In the genomic region with DNA sequence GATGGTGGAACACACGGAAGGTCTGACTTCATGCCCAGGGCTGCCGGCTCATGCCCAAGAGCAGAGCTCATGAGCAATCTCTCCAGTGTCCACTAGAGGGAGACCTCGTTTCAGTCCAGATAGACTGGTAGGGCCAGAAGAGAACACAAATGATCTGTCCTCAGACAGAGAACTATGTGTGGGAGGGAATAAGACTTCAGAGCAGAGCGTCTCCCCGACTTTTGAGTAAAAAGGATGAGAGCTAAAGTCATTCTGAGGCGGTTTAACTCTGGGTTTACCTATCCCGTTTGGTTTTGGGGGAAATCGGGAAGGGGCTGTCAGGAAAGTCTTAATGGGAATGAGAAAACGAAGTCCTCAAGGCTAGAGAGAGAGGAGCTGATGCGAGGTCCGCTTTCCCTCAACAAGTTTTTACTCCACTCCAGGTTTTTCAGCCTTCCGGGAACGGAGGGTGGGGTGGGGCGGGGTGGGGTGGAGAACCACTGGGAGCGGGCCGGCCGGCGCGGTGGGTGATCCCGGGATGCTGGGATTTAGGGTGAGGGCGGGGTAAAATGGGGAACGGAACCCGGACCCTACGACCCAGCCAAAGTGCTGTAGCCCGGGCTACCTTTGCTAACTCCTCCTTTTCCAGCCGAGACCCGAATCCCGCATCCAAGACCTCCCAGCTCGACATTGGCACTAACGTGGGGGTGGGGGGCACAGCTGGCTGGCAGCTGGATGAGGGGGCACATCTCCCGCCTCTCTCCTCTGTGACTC, we compare ENCODE assay signal across 8 mouse cellular contexts. TPM values are rescaled to one million over a fixed set of nuclear protein-coding genes. Genes with fewer than 3 reads are reported as not detected.
DNase-seq lines count a peak whose midpoint lies in the region; ATAC-seq and TF ChIP-seq lines count a peak whose summit lies in the region.

No protein-coding gene starts in this region.

- H3K27ac ChIP-seq in CH12.LX (ENCODE audit: insufficient read depth, low read depth), result no peak overlapping the region
- H3K27ac ChIP-seq in forebrain, embryonic 10.5 days, result peak overlapping the region; percentile 91
- peak overlapping the region; percentile 64; the same call in 1 of the 2 replicates for H3K27ac ChIP-seq in heart, embryonic 15.5 days
- H3K27ac ChIP-seq in liver, embryonic 15.5 days (replicated peaks), result no peak overlapping the region
- H3K27ac ChIP-seq in neural tube, embryonic 12.5 days, result no peak overlapping the region

- peak; percentile 95 for DNase-seq in CH12.LX (ENCODE audit: extremely low read depth)
- DNase-seq in c-Kit-positive CD71-negative TER-119-negative erythroid progenitor cells, embryonic 14.5 days (ENCODE audit: low read depth), result peak; percentile 93
- DNase-seq in forebrain, embryonic 10.5 days (ENCODE audit: extremely low spot score, low spot score), result peak; percentile 88
- peak; percentile 87 to 94 for DNase-seq in kidney, postnatal 25 days
- DNase-seq in telencephalon, adult 2 months (ENCODE audit: low read depth, low spot score), result peak; percentile 81

- H3K9me3 ChIP-seq in CH12.LX (replicated peaks; ENCODE audit: low read length), result no peaks in the 10 kb centered on the region
- no peaks in the 10 kb centered on the region for H3K9me3 ChIP-seq in forebrain, embryonic 10.5 days
- H3K9me3 ChIP-seq in heart, embryonic 15.5 days (replicated peaks), result no peaks in the 10 kb centered on the region
- no peaks in the 10 kb centered on the region for H3K9me3 ChIP-seq in liver, embryonic 15.5 days (replicated peaks)
- H3K9me3 ChIP-seq in neural tube, embryonic 12.5 days, result no peaks in the 10 kb centered on the region

- H3K79me2 ChIP-seq in CH12.LX (replicated peaks; ENCODE audit: control insufficient read depth, extremely low read depth, insufficient read depth, poor library complexity, severe bottlenecking), result no peaks in the 10 kb centered on the region

- H3K4me3 ChIP-seq in CH12.LX (replicated peaks in 1 of 3; ENCODE audit: low read depth in 2 of 3, low read length in 2 of 3, poor library complexity in 1 of 3), result peak overlapping the region in 2 of 3 experiments; percentile 20 to 58
- peak overlapping the region; percentile 58 for H3K4me3 ChIP-seq in forebrain, embryonic 10.5 days
- peak overlapping the region; percentile 59 for H3K4me3 ChIP-seq in heart, embryonic 15.5 days
- peak overlapping the region; percentile 41 for H3K4me3 ChIP-seq in liver, embryonic 15.5 days (replicated peaks)
- peak overlapping the region; percentile 39 for H3K4me3 ChIP-seq in neural tube, embryonic 12.5 days

- no peak for TF ChIP-seq POLR2A in CH12.LX (IDR thresholded peaks at IDR 0.05; ENCODE audit: low read depth, low read length)

- peak overlapping the region; percentile 46; the same call in 1 of the 2 replicates for H3K9ac ChIP-seq in CH12.LX (ENCODE audit: insufficient read depth, low read depth)
- H3K9ac ChIP-seq in heart, embryonic 15.5 days, result peak overlapping the region; percentile 52
- peak overlapping the region; percentile 11; the same call in 1 of the 2 replicates for H3K9ac ChIP-seq in liver, embryonic 15.5 days
- peak overlapping the region; percentile 35 for H3K9ac ChIP-seq in neural tube, embryonic 12.5 days

- peak overlapping the region; percentile 100 for H3K4me2 ChIP-seq in CH12.LX (ENCODE audit: insufficient read depth, low read depth, poor library complexity, severe bottlenecking)
- peak overlapping the region; percentile 98 for H3K4me2 ChIP-seq in heart, embryonic 15.5 days
- H3K4me2 ChIP-seq in liver, embryonic 15.5 days, result peak overlapping the region; percentile 70
- H3K4me2 ChIP-seq in neural tube, embryonic 12.5 days (replicated peaks), result peak overlapping the region; percentile 78

- in situ Hi-C loops in CH12.LX (cut with MboI; ENCODE audit: low pct_ligation_motif_present, low pct_unique_long_range_greater_than_20kb, low sequenced_read_pairs), result no loop called here

- peak; percentile 88 to 94 for TF ChIP-seq CTCF in CH12.LX (conservative IDR thresholded peaks at IDR 0.05 in 1 of 2, IDR thresholded peaks at IDR 0.05 in 1 of 2; ENCODE audit: low read depth in 2 of 2, low read length in 2 of 2)

- peaks cover 0 to 31% of the 10 kb centered on the region in 2 experiments; a peak in 2 of 4 replicates for H3K4me1 ChIP-seq in CH12.LX (ENCODE audit: control insufficient read depth in 1 of 2, insufficient read depth in 2 of 2)
- peaks cover 42% of the 10 kb centered on the region for H3K4me1 ChIP-seq in forebrain, embryonic 10.5 days
- H3K4me1 ChIP-seq in heart, embryonic 15.5 days (replicated peaks), result peaks cover 36% of the 10 kb centered on the region
- H3K4me1 ChIP-seq in liver, embryonic 15.5 days (replicated peaks), result peaks cover 35% of the 10 kb centered on the region
- H3K4me1 ChIP-seq in neural tube, embryonic 12.5 days, result peaks cover 39% of the 10 kb centered on the region

- no peaks in the 10 kb centered on the region for H3K36me3 ChIP-seq in CH12.LX (replicated peaks in 1 of 2; ENCODE audit: control insufficient read depth in 1 of 2, insufficient read depth in 1 of 2, low read length in 1 of 2)
- H3K36me3 ChIP-seq in forebrain, embryonic 10.5 days (replicated peaks), result peaks cover 34% of the 10 kb centered on the region
- no peaks in the 10 kb centered on the region for H3K36me3 ChIP-seq in heart, embryonic 15.5 days
- no peaks in the 10 kb centered on the region for H3K36me3 ChIP-seq in liver, embryonic 15.5 days (replicated peaks)
- no peaks in the 10 kb centered on the region for H3K36me3 ChIP-seq in neural tube, embryonic 12.5 days

- dilution Hi-C loops in CH12.LX (cut with MboI; ENCODE audit: extremely low pct_ligation_motif_present, extremely low pct_unique_long_range_greater_than_20kb, low sequenced_read_pairs), result no loop called here

- TF ChIP-seq EP300 in CH12.LX (IDR thresholded peaks at IDR 0.05; ENCODE audit: low read length), result no peak; the same call in 1 of the 2 replicates

- H3K27me3 ChIP-seq in CH12.LX (replicated peaks), result peaks cover 35% of the 10 kb centered on the region
- H3K27me3 ChIP-seq in forebrain, embryonic 10.5 days (ENCODE audit: poor library complexity, severe bottlenecking), result peaks cover 57% of the 10 kb centered on the region
- peaks cover 49% of the 10 kb centered on the region for H3K27me3 ChIP-seq in heart, embryonic 15.5 days
- peaks cover 76% of the 10 kb centered on the region for H3K27me3 ChIP-seq in liver, embryonic 15.5 days
- peaks cover 24% of the 10 kb centered on the region for H3K27me3 ChIP-seq in neural tube, embryonic 12.5 days (replicated peaks)

- peak; percentile 74 for TF ChIP-seq RAD21 in CH12.LX (IDR thresholded peaks at IDR 0.05; ENCODE audit: low read depth, low read length)

- 1% methylated on average over 31 of the region's 31 CpGs for WGBS in forebrain, embryonic 10.5 days
- WGBS in heart, embryonic 15.5 days, result under 1% methylated on average over 31 of the region's 31 CpGs
- under 1% methylated on average over 31 of the region's 31 CpGs for WGBS in liver, embryonic 15.5 days (ENCODE audit: insufficient replicate concordance)
- under 1% methylated on average over 31 of the region's 31 CpGs for WGBS in neural tube, embryonic 12.5 days

- ATAC-seq in heart, embryonic 15.5 days (replicated peaks; ENCODE audit: insufficient number of reproducible peaks, insufficient read depth, low FRiP score, low read depth), result peak; percentile 75
- peak; percentile 60 for ATAC-seq in liver, embryonic 15.5 days (ENCODE audit: insufficient read depth)
- ATAC-seq in neural tube, embryonic 12.5 days (ENCODE audit: low FRiP score, low read depth), result peak; percentile 59

RNA-seq across cellular contexts. Expression of a gene that starts 2.7 kb away (rescaled TPM):
- total RNA-seq in CH12.LX (2012; rRNA removed) (0.13 and 0.42 TPM in 2 replicates), CH12.LX (2014; rRNA removed) (not detected in 2 replicates)
- polyA plus RNA-seq in CH12.LX (2012; ENCODE audit: insufficient read length, low read depth), result 0.10 and 0.14 TPM in 2 replicates
- 7.0 and 7.9 TPM in 2 replicates for polyA plus RNA-seq in forebrain, embryonic 10.5 days (2016; fragmentation: Nextera tagmentation; extraction: Ambion mirVana)
- 0.58 and 1.5 TPM in 2 replicates for polyA plus RNA-seq in heart, embryonic 15.5 days (2015; fragmentation: Nextera tagmentation; extraction: Ambion mirVana)
- polyA plus RNA-seq in liver, embryonic 15.5 days (2015; fragmentation: Nextera tagmentation; extraction: Ambion mirVana), result 0.31 and 0.32 TPM in 2 replicates
- 3.6 and 4.0 TPM in 2 replicates for polyA plus RNA-seq in neural tube, embryonic 12.5 days (2016; fragmentation: Nextera tagmentation; extraction: Ambion mirVana)

RNA-seq across cellular contexts. Expression of a gene that starts 15.1 kb away (rescaled TPM):
- total RNA-seq in CH12.LX (2012; rRNA removed), result 1.3 and 2.6 TPM in 2 replicates
- total RNA-seq in CH12.LX (2014; rRNA removed), result 0.85 and 0.89 TPM in 2 replicates
- polyA plus RNA-seq in CH12.LX (2012; ENCODE audit: insufficient read length, low read depth), result 0.65 and 0.83 TPM in 2 replicates
- 0.04 TPM in 1 of 2 replicates, not detected in the other for polyA plus RNA-seq in forebrain, embryonic 10.5 days (2016; fragmentation: Nextera tagmentation; extraction: Ambion mirVana)
- polyA plus RNA-seq in heart, embryonic 15.5 days (2015; fragmentation: Nextera tagmentation; extraction: Ambion mirVana), result 0.03 TPM in 1 of 2 replicates, not detected in the other
- polyA plus RNA-seq in liver, embryonic 15.5 days (2015; fragmentation: Nextera tagmentation; extraction: Ambion mirVana), result 0.71 and 0.82 TPM in 2 replicates
- polyA plus RNA-seq in neural tube, embryonic 12.5 days (2016; fragmentation: Nextera tagmentation; extraction: Ambion mirVana), result not detected in 2 replicates

RNA-seq across cellular contexts. Expression of a gene that starts 17.3 kb away (rescaled TPM):
- 32.5 and 33.7 TPM in 2 replicates for total RNA-seq in CH12.LX (2012; rRNA removed)
- 32.4 and 34.0 TPM in 2 replicates for total RNA-seq in CH12.LX (2014; rRNA removed)
- 42.4 and 44.7 TPM in 2 replicates for polyA plus RNA-seq in CH12.LX (2012; ENCODE audit: insufficient read length, low read depth)
- polyA plus RNA-seq in forebrain, embryonic 10.5 days (2016; fragmentation: Nextera tagmentation; extraction: Ambion mirVana), result 1.5 and 1.7 TPM in 2 replicates
- polyA plus RNA-seq in heart, embryonic 15.5 days (2015; fragmentation: Nextera tagmentation; extraction: Ambion mirVana), result 2.0 and 11.0 TPM in 2 replicates
- 14.1 and 14.9 TPM in 2 replicates for polyA plus RNA-seq in liver, embryonic 15.5 days (2015; fragmentation: Nextera tagmentation; extraction: Ambion mirVana)
- polyA plus RNA-seq in neural tube, embryonic 12.5 days (2016; fragmentation: Nextera tagmentation; extraction: Ambion mirVana), result 1.7 and 2.0 TPM in 2 replicates

RNA-seq across cellular contexts. Expression of a gene that starts 27.5 kb away (rescaled TPM):
- 224 and 234 TPM in 2 replicates for total RNA-seq in CH12.LX (2012; rRNA removed)
- 110 and 143 TPM in 2 replicates for total RNA-seq in CH12.LX (2014; rRNA removed)
- polyA plus RNA-seq in CH12.LX (2012; ENCODE audit: insufficient read length, low read depth), result 161 and 177 TPM in 2 replicates
- polyA plus RNA-seq in forebrain, embryonic 10.5 days (2016; fragmentation: Nextera tagmentation; extraction: Ambion mirVana), result 191 and 202 TPM in 2 replicates
- polyA plus RNA-seq in heart, embryonic 15.5 days (2015; fragmentation: Nextera tagmentation; extraction: Ambion mirVana), result 75.4 and 78.4 TPM in 2 replicates
- 109 and 112 TPM in 2 replicates for polyA plus RNA-seq in liver, embryonic 15.5 days (2015; fragmentation: Nextera tagmentation; extraction: Ambion mirVana)
- 145 and 146 TPM in 2 replicates for polyA plus RNA-seq in neural tube, embryonic 12.5 days (2016; fragmentation: Nextera tagmentation; extraction: Ambion mirVana)

RNA-seq across cellular contexts. Expression of a gene that starts 31.1 kb away (rescaled TPM):
- total RNA-seq in CH12.LX (2012; rRNA removed), result 0.08 and 0.38 TPM in 2 replicates
- total RNA-seq in CH12.LX (2014; rRNA removed), result not detected in 2 replicates
- 0.20 TPM in 1 of 2 replicates, not detected in the other for polyA plus RNA-seq in CH12.LX (2012; ENCODE audit: insufficient read length, low read depth)
- polyA plus RNA-seq in forebrain, embryonic 10.5 days (2016; fragmentation: Nextera tagmentation; extraction: Ambion mirVana), result not detected in 2 replicates
- polyA plus RNA-seq in heart, embryonic 15.5 days (2015; fragmentation: Nextera tagmentation; extraction: Ambion mirVana), result 0.10 TPM in 1 of 2 replicates, not detected in the other
- 4.6 and 5.1 TPM in 2 replicates for polyA plus RNA-seq in liver, embryonic 15.5 days (2015; fragmentation: Nextera tagmentation; extraction: Ambion mirVana)
- not detected in 2 replicates for polyA plus RNA-seq in neural tube, embryonic 12.5 days (2016; fragmentation: Nextera tagmentation; extraction: Ambion mirVana)

Comparison
In these comparisons a context has a peak if more than half of its experiments do, and no peak if none do; other contexts are left out.
1. H3K27ac ChIP-seq: peak in forebrain, embryonic 10.5 days (single experiment) and heart, embryonic 15.5 days (single experiment); none in CH12.LX (single experiment), liver, embryonic 15.5 days (single experiment) and neural tube, embryonic 12.5 days (single experiment).
2. Peak in every context shown above with its lines, with median percentiles within 50 percentile points of each other: DNase-seq, H3K4me2 ChIP-seq, H3K4me3 ChIP-seq, H3K9ac ChIP-seq and ATAC-seq.